Mouse (Mus musculus) left cerebral cortex, adult 18-20 months (tissue): ENCODE results near the gene Nbeal1. TPM values are rescaled to one million over a fixed set of nuclear protein-coding genes. Genes with fewer than 3 reads are reported as not detected.
"Not testable (repeated sequence)": the region's sequence is repeated elsewhere in the genome, so short reads cannot be mapped to it uniquely, and the experiment has no call there.

Experiments used
- DNase-seq, 2 experiments: peaks; one replicate each; pipeline ENCODE4 v3.0.0; 2021 to 2022; ENCODE audit warnings: low spot score in 2 of 2, mixed read lengths in 1 of 2
- long read RNA-seq, 2 experiments: library from polyadenylated mRNA; stranded (forward); transcript quantifications; one replicate each; pipeline ENCODE4 v2.0.0; 2021
- total RNA-seq, 2 experiments: library from RNA; stranded (reverse); gene quantifications; 2 replicates each; pipeline ENCODE4 v1.2.3; 2021

Gene Nbeal1
- total RNA-seq, result 10 to 100 TPM; 26.2 to 26.5 TPM
- long read RNA-seq, experiment 1, partial matches to known transcripts, result 0 of 2 reads
- long read RNA-seq, experiment 1, other reads (novel, unspliced or antisense), result 2 of 2 reads
- long read RNA-seq, experiment 2, partial matches to known transcripts, result 1 of 2 reads
- long read RNA-seq, experiment 2, other reads (novel, unspliced or antisense), result 1 of 2 reads

GRCm38 (mm10) chr1:60179932-60180783 is at the start of gene Nbeal1:
Gene Nbeal1 (plus strand): TSS chr1:60180599.
- DNase-seq, result peak; percentile 98 to 99

GRCm38 (mm10) chr1:60137346-60137745 is 43.1 kb upstream of the Nbeal1 start:
- no peak for DNase-seq

GRCm38 (mm10) chr1:60152700-60153099 is 27.7 kb upstream of the Nbeal1 start:
- DNase-seq, result no peak

GRCm38 (mm10) chr1:60156651-60157050 is 23.7 kb upstream of the Nbeal1 start:
- no peak for DNase-seq

GRCm38 (mm10) chr1:60158411-60158810 is 22.0 kb upstream of the Nbeal1 start:
- peak in 1 of 2 experiments; percentile 4 for DNase-seq

GRCm38 (mm10) chr1:60163676-60164075 is 16.7 kb upstream of the Nbeal1 start:
- DNase-seq, result no peak

- DNase-seq, result no peak
Observed at GRCm38 (mm10) chr1:60169626-60170025, 10.8 kb upstream of the Nbeal1 start.

- no peak for DNase-seq
Observed at GRCm38 (mm10) chr1:60170251-60170650, 10.1 kb upstream of the Nbeal1 start.

- DNase-seq, result no peak
Observed at GRCm38 (mm10) chr1:60173119-60173518, 7.3 kb upstream of the Nbeal1 start.

- DNase-seq, result not testable (repeated sequence)
Observed at GRCm38 (mm10) chr1:60177814-60178213, 2.6 kb upstream of the Nbeal1 start.

- no peak for DNase-seq
Observed at GRCm38 (mm10) chr1:60179376-60179775, 1.0 kb upstream of the Nbeal1 start.

GRCm38 (mm10) chr1:60180784-60181221 is 404 bp downstream of the Nbeal1 start:
- DNase-seq, result peak; percentile 12 to 13

GRCm38 (mm10) chr1:60188454-60188853 is 8.1 kb downstream of the Nbeal1 start:
- no peak for DNase-seq

GRCm38 (mm10) chr1:60196813-60197212 is 16.4 kb downstream of the Nbeal1 start:
- no peak for DNase-seq

- no peak for DNase-seq
Observed at GRCm38 (mm10) chr1:60199006-60199405, 18.6 kb downstream of the Nbeal1 start.

- DNase-seq, result no peak
Observed at GRCm38 (mm10) chr1:60236261-60236660, 55.9 kb downstream of the Nbeal1 start.

GRCm38 (mm10) chr1:60240430-60240829 is 60.0 kb downstream of the Nbeal1 start:
- DNase-seq, result no peak

- no peak for DNase-seq
Observed at GRCm38 (mm10) chr1:60268113-60268512, 87.7 kb downstream of the Nbeal1 start.

- no peak for DNase-seq
Observed at GRCm38 (mm10) chr1:60269314-60269713, 88.9 kb downstream of the Nbeal1 start.

- DNase-seq, result no peak
Observed at GRCm38 (mm10) chr1:60272471-60272870, 92.1 kb downstream of the Nbeal1 start.

- DNase-seq, result no peak
Observed at GRCm38 (mm10) chr1:60293921-60294320, 113.5 kb downstream of the Nbeal1 start.
